Mouse (Mus musculus): ENCODE results near the gene Gucy1b2.

DNA sequence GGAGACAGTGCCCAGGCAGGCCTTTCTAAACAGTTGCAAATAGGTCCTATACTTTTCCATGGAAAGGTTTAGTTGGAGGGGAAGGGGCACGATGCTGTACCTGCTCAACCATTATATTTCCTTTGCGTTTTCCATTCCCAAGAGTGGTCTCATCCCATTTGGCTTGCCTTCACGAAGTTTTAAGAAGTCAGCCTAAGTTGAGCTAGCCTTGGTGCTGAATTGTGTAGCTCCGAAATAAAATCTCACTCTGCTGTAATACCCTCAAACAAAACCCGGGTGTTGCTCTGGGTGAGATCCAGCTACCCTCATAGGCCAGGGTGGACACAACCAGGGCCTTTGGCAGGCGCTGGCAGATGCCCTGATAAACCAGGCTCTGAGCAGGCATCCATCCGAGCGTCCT, 25.3 kb upstream of the Gucy1b2 start:
- TF ChIP-seq CTCF (IDR thresholded peaks at IDR 0.05; ENCODE audit: low read depth), result no peak
- no peak for TF ChIP-seq EP300 (IDR thresholded peaks at IDR 0.05; ENCODE audit: low read depth)

All from heart, postnatal 0 days (tissue).